Mouse (Mus musculus) heart, postnatal 36 days (tissue): ENCODE measurements around the gene Vars. TPM values are rescaled to one million over a fixed set of nuclear protein-coding genes. Genes with fewer than 3 reads are reported as not detected.
"Not testable (repeated sequence)": the region's sequence is repeated elsewhere in the genome, so short reads cannot be mapped to it uniquely, and the experiment has no call there.

Source experiments
- DNase-seq, 2 experiments: peaks; one replicate each; pipeline ENCODE4 v3.0.0; 2021 to 2022
- intact Hi-C: fragments of 180-260 bp; cut with DNase I; formaldehyde crosslinking; loops from one replicate; pipeline ENCODE4 v1.15.1; 2025
- total RNA-seq, 2 experiments: library from RNA; stranded (reverse); gene quantifications; 2 replicates each; pipeline ENCODE4 v1.2.3; 2021

Gene Vars
- total RNA-seq, 2 experiments from 2014 or later = 26.7 to 27.4 TPM

- intact Hi-C loops, DNase-seq: not testable (repeated sequence)
These were observed 29.9 kb upstream of the Vars start for GRCm38 (mm10) chr17:34970850-34971249.

GRCm38 (mm10) chr17:34971694-34972068 lies 29.1 kb upstream of the Vars start:
- intact Hi-C loops, DNase-seq: not testable (repeated sequence)

GRCm38 (mm10) chr17:34972069-34972749 lies 28.6 kb upstream of the Vars start, which contains the start of the genes Hspa1a and Hspa1l:
Gene Hspa1a (minus strand): TSS chr17:34972156.
Gene Hspa1l (plus strand): TSS chr17:34972703.
- intact Hi-C loops = not testable (repeated sequence)

GRCm38 (mm10) chr17:34975581-34976492 lies 24.9 kb upstream of the Vars start:
- intact Hi-C loops = no loop called here
- no peak for DNase-seq

More at GRCm38 (mm10) chr17:34972069-34972749, 28.6 kb upstream of the Vars start, which contains the start of the genes Hspa1a and Hspa1l:
- peak; percentile 91 to 93 for DNase-seq

GRCm38 (mm10) chr17:34977000-34977399 lies 23.8 kb upstream of the Vars start:
- no peak for DNase-seq
- intact Hi-C loops = no loop called here

GRCm38 (mm10) chr17:34978239-34978638 lies 22.5 kb upstream of the Vars start:
- DNase-seq = no peak
- intact Hi-C loops = loop anchor here (1.0 kb wide), 1 partner anchor 23 kb away; no protein-coding TSS in a partner anchor

- intact Hi-C loops = loop anchor here (10.0 kb wide), 1 partner anchor 45 kb away; the partner anchor contains the start of gene Neu1
- no peak for DNase-seq
These were observed 21.2 kb upstream of the Vars start for GRCm38 (mm10) chr17:34979631-34980030.

GRCm38 (mm10) chr17:34980655-34981054 lies 20.1 kb upstream of the Vars start:
- DNase-seq = peak in 1 of 2 experiments; percentile 44
- intact Hi-C loops = loop anchor here (1.0 to 10.0 kb wide), 2 partner anchors 28 to 46 kb away; partner anchors contain the start of gene Neu1

GRCm38 (mm10) chr17:34981690-34982180 lies 19.1 kb upstream of the Vars start, which contains the start of gene Lsm2:
Gene Lsm2 (plus strand): TSS chr17:34981862.
- DNase-seq = peak; percentile 90 to 97
- intact Hi-C loops = loop anchor here (1.0 to 10.0 kb wide), 3 partner anchors 19 to 47 kb away; partner anchors contain the start of genes Neu1 and Vars

- no peak for DNase-seq
- intact Hi-C loops = loop anchor here (2.0 to 10.0 kb wide), 2 partner anchors 18 to 48 kb away; partner anchors contain the start of genes Neu1 and Vars
These were observed 18.5 kb upstream of the Vars start for GRCm38 (mm10) chr17:34982328-34982727.

- DNase-seq = no peak
- intact Hi-C loops = loop anchor here (2.0 to 10.0 kb wide), 2 partner anchors 49 to 133 kb away; partner anchors contain the start of genes Nelfe, Neu1 and Skiv2l
These were observed 16.6 kb upstream of the Vars start for GRCm38 (mm10) chr17:34984218-34984617.

GRCm38 (mm10) chr17:34994751-34995150 lies 6.0 kb upstream of the Vars start:
- DNase-seq = no peak
- intact Hi-C loops = no loop called here

GRCm38 (mm10) chr17:34995192-34995591 lies 5.6 kb upstream of the Vars start:
- DNase-seq, intact Hi-C loops: not testable (repeated sequence)

- intact Hi-C loops, DNase-seq: not testable (repeated sequence)
These were observed 4.9 kb upstream of the Vars start for GRCm38 (mm10) chr17:34995927-34996326.

GRCm38 (mm10) chr17:34996411-34997141 lies 4.2 kb upstream of the Vars start:
- intact Hi-C loops = no loop called here
- DNase-seq = no peak

GRCm38 (mm10) chr17:34997142-34997483 lies 3.7 kb upstream of the Vars start:
- no peak for DNase-seq
- intact Hi-C loops = no loop called here

GRCm38 (mm10) chr17:34998526-34999430 lies 2.0 kb upstream of the Vars start:
- DNase-seq = no peak
- intact Hi-C loops = no loop called here

- intact Hi-C loops = loop anchor here (2.0 to 5.0 kb wide), 2 partner anchors 17 to 237 kb away; partner anchors contain the start of gene Nfkbil1
- DNase-seq = not testable (repeated sequence)
These were observed 693 bp upstream of the Vars start for GRCm38 (mm10) chr17:34999871-35000716.
